Mouse (Mus musculus) spleen, adult 2 months (tissue): ENCODE data around the gene Smchd1.

Source experiments
- CTCF ChIP-seq: fragments of 200-500 bp; IDR thresholded peaks from 2 replicates; pipeline ENCODE4 v1.5.1; 2011; ENCODE audit warnings: mild to moderate bottlenecking, inconsistent platforms; ENCODE audit not compliant: insufficient read depth, insufficient read length, insufficient replicate concordance; ENCODE audit errors: extremely low read depth
- POLR2A ChIP-seq: fragments of 200-500 bp; IDR thresholded peaks from 2 replicates; pipeline ENCODE4 v1.6.1; 2011; ENCODE audit warnings: low read depth, low read length, inconsistent platforms

GRCm38 (mm10) chr17:71299879-71300278 lies 175.3 kb downstream of the Smchd1 start:
- TF ChIP-seq POLR2A (no peak), CTCF (no peak)
